Mouse (Mus musculus): ENCODE measurements at regions not wholly inside any gene's neighbourhood (a gene's known extent, or its start where the extent isn't known, plus 50 kb on each side); places are given as distances from the start of the nearest gene placed in this dataset.

DNA sequence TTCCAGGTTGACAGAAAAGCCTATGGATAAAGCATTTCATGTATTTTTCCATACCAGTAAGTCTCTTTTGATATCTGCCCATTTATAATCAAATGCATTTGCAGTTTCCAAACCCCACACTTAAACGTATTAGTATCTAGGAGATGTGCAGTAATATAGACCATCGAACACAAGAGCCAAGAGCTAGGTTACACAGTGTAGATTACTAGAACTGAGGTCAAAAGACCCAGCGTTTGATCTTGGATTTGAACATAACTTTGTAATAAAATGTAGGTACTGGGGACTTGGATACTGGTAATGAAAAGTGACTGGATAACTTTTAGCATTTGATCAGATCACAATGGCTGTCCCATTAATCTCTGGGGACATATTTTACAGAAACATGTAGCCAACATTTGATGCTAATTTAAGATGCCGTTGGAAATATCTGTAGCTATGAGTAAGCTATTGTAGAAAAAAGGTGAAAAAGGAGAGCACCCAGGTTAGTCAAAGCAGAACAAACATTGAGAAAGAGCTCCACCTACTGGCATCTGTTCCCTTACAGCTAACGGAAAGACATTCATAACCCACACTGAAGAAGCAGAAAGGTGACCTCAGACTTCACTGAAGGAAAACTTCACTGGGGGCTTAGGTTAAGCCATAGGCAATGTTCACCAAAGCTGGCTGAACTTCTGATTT, 296.5 kb downstream of the Rps29 start:
- no peaks in the 10 kb centered on the region for H3K27me3 ChIP-seq (replicated peaks)
- no peak for ATAC-seq
- H3K9me3 ChIP-seq, result no peaks in the 10 kb centered on the region
- no peak overlapping the region for H3K4me3 ChIP-seq (replicated peaks)
- H3K9ac ChIP-seq, result no peak overlapping the region
- H3K36me3 ChIP-seq, result no peaks in the 10 kb centered on the region
- WGBS, result 47% methylated on average over 5 of the region's 5 CpGs
- H3K27ac ChIP-seq, result no peak overlapping the region
- H3K4me1 ChIP-seq (replicated peaks), result no peaks in the 10 kb centered on the region
- no peak overlapping the region for H3K4me2 ChIP-seq (replicated peaks)

DNA sequence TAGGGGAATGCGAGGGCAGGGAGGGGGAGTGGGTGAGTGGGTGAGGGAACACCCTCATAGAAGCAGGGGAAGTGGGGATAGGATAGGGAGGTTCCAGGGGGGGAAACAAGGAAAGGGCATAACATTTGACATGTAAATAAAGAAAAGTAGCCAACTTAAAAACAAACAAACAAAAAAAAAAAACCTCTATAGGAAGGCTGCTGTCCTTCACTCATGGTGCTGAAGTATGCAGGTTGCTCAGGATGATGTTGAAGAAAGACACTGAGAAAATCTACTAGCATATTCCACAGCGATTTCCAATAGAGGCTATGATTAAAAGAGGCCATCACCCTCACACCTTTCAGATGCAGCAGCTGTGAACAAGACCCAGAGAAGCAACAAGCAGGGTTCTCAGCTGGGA, 298.7 kb downstream of the Rps29 start:
- ATAC-seq, result no peak
- 76% methylated on average over 2 of the region's 2 CpGs for WGBS
- H3K9me3 ChIP-seq, result no peaks in the 10 kb centered on the region
- no peak overlapping the region for H3K4me3 ChIP-seq (replicated peaks)
- no peaks in the 10 kb centered on the region for H3K36me3 ChIP-seq
- H3K9ac ChIP-seq, result no peak overlapping the region
- H3K27me3 ChIP-seq (replicated peaks), result no peaks in the 10 kb centered on the region
- no peak overlapping the region for H3K4me2 ChIP-seq (replicated peaks)
- no peak overlapping the region for H3K27ac ChIP-seq
- no peaks in the 10 kb centered on the region for H3K4me1 ChIP-seq (replicated peaks)

DNA sequence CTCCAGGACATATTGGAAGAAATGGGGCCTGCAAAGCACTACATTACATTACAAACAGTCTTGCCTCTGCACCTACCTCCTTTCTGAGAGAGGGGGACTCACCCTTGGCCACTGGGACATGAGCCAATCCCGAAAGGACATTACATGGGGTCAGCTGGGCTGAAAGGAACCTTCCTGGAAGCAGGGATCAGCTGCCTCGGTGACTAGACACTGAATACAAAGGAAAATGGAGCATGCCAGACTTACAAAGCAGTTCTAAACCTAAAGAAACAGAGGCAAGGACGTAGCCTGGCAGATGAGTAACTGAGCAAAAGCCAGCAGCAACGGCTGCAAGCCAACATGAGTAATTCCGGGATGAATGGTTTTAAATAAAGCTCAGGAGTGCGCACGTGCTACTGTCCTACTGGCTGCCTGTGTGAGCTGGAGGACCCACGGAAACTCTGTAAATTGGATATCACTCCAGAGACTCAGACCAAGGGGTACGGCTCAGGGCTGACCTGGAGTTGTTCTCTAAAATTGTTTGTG, 309.3 kb downstream of the Rps29 start:
- Histone ChIP-seq H3K9ac (no peak overlapping the region), H3K9me3 (no peaks in the 10 kb centered on the region), H3K4me1 (replicated peaks) (no peaks in the 10 kb centered on the region), H3K27ac (no peak overlapping the region), H3K4me3 (replicated peaks) (no peak overlapping the region), H3K27me3 (replicated peaks) (no peaks in the 10 kb centered on the region), H3K36me3 (no peaks in the 10 kb centered on the region), H3K4me2 (replicated peaks) (no peak overlapping the region)
- 80% methylated on average over 9 of the region's 9 CpGs for WGBS
- no peak for ATAC-seq

DNA sequence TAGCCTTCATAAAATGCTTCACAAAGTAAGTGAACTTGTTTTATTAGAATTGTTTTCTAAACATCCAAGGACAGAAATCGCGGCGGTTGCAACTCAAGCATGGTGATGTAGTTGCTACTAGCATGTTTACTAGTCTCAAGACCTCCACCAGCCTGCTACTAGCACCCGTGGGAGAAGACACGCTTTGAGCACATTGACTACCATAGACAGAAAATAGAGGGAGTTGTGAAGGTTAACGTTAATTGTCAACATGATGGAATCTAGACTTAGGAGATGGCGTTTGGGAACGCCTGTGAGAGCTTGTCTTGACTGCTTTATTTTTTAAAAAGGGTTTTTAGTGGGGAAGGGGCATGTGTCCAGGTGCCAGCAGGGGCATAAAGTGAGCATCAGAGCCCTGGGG, 318.2 kb downstream of the Rps29 start:
- WGBS, result 95% methylated on average over 8 of the region's 8 CpGs
- Histone ChIP-seq H3K27ac (no peak overlapping the region), H3K9me3 (no peaks in the 10 kb centered on the region)

DNA sequence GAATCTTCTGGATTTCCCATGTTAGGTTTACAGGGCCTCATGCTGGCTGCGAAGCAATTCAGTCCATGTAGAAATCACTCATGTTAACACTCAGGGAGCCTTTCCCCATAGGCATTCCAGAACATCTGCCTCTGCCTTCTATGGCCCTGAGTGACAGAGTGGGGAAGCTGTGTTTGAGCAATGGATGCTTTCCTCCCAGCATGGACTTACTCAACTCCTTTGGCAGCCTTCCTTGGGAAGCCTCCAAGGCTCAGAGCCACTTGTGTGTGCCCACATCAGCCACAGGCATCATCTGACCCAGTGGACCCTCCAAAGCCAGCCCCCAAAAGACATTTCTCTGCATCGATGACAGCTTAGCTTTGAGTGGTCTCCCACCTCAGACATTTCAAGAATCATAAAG, 318.8 kb downstream of the Rps29 start:
- no peak for ATAC-seq
- no peak overlapping the region for H3K4me2 ChIP-seq (replicated peaks)
- H3K9ac ChIP-seq, result no peak overlapping the region
- H3K9me3 ChIP-seq, result no peaks in the 10 kb centered on the region
- H3K27me3 ChIP-seq (replicated peaks), result no peaks in the 10 kb centered on the region
- H3K4me1 ChIP-seq (replicated peaks), result no peaks in the 10 kb centered on the region
- 81% methylated on average over 2 of the region's 2 CpGs for WGBS
- no peaks in the 10 kb centered on the region for H3K36me3 ChIP-seq
- H3K27ac ChIP-seq, result no peak overlapping the region
- no peak overlapping the region for H3K4me3 ChIP-seq (replicated peaks)

More for the DNA sequence above, 318.2 kb downstream of the Rps29 start:
- no peak overlapping the region for H3K9ac ChIP-seq
- H3K4me2 ChIP-seq (replicated peaks), result no peak overlapping the region
- no peaks in the 10 kb centered on the region for H3K36me3 ChIP-seq
- no peak overlapping the region for H3K4me3 ChIP-seq (replicated peaks)
- no peaks in the 10 kb centered on the region for H3K4me1 ChIP-seq (replicated peaks)
- no peaks in the 10 kb centered on the region for H3K27me3 ChIP-seq (replicated peaks)
- ATAC-seq, result no peak

GRCm38 (mm10) chr12:68836023-68836422, 323.0 kb downstream of the Rps29 start:
- no peak overlapping the region for H3K4me3 ChIP-seq (replicated peaks)
- H3K36me3 ChIP-seq, result no peaks in the 10 kb centered on the region
- H3K4me2 ChIP-seq (replicated peaks), result no peak overlapping the region
- H3K4me1 ChIP-seq (replicated peaks), result no peaks in the 10 kb centered on the region
- 78% methylated on average over 3 of the region's 3 CpGs for WGBS
- H3K9me3 ChIP-seq, result no peaks in the 10 kb centered on the region
- H3K9ac ChIP-seq, result no peak overlapping the region
- ATAC-seq, result no peak
- H3K27ac ChIP-seq, result no peak overlapping the region
- no peaks in the 10 kb centered on the region for H3K27me3 ChIP-seq (replicated peaks)

DNA sequence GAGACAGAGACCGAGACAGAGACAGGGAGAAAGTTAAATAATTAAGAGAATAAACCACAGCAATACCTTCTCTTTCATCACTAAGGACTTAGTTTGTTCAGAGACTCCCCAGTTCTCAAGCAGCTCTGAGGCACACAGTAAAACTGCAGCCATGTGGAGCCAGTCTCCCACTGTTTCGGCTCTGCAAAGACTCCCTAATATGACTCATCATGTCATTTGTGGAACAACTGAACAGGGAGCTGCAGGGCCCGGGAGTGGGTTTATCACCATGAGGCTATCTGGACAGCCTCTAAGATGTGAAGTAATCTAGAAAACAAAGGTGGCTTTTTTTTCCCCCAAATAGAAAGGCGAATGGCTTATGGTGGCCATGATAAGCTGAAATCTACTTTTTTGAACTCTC, 325.1 kb downstream of the Rps29 start:
- ATAC-seq, result no peak; the same call in 1 of the 2 replicates
- Histone ChIP-seq H3K4me1 (replicated peaks) (no peaks in the 10 kb centered on the region), H3K27ac (no peak overlapping the region), H3K36me3 (no peaks in the 10 kb centered on the region), H3K27me3 (replicated peaks) (no peaks in the 10 kb centered on the region), H3K4me2 (replicated peaks) (no peak overlapping the region), H3K9me3 (no peaks in the 10 kb centered on the region), H3K4me3 (replicated peaks) (no peak overlapping the region), H3K9ac (no peak overlapping the region)
- 53% methylated on average over 4 of the region's 4 CpGs for WGBS

GRCm38 (mm10) chr12:68829404-68829803, 329.6 kb downstream of the Rps29 start:
- no peak overlapping the region for H3K27ac ChIP-seq
- no peak overlapping the region for H3K9ac ChIP-seq
- H3K9me3 ChIP-seq, result no peaks in the 10 kb centered on the region
- no peak for ATAC-seq
- no peaks in the 10 kb centered on the region for H3K27me3 ChIP-seq (replicated peaks)
- H3K4me2 ChIP-seq (replicated peaks), result no peak overlapping the region
- WGBS, result 73% methylated on average over 3 of the region's 3 CpGs
- no peaks in the 10 kb centered on the region for H3K36me3 ChIP-seq
- H3K4me3 ChIP-seq (replicated peaks), result no peak overlapping the region
- no peaks in the 10 kb centered on the region for H3K4me1 ChIP-seq (replicated peaks)

GRCm38 (mm10) chr12:68827549-68828249, 331.3 kb downstream of the Rps29 start:
- Histone ChIP-seq H3K27me3 (replicated peaks) (no peaks in the 10 kb centered on the region), H3K9ac (no peak overlapping the region), H3K27ac (no peak overlapping the region), H3K4me1 (replicated peaks) (no peaks in the 10 kb centered on the region), H3K9me3 (no peaks in the 10 kb centered on the region), H3K4me3 (replicated peaks) (no peak overlapping the region), H3K36me3 (no peaks in the 10 kb centered on the region), H3K4me2 (replicated peaks) (no peak overlapping the region)
- 76% methylated on average over 9 of the region's 9 CpGs for WGBS
- no peak for ATAC-seq

DNA sequence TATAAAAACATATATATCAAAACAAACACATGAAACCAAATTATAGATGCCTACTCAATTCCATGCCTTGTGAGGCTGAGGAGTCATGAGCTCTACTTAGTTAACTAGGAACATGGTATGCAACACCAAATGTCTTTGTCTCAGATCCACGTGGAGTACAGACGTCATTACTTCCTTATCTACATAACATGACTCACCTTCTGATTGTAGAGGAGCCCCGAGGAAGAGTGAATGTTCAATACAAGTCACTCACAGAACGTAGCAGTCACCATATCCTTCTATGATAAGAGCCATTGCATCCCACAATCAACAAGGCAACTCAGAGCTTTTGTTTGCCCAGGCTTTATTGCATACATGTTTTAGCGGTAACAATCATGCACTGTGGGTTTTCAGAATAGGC, 364.6 kb downstream of the Rps29 start:
- H3K9me3 ChIP-seq, result no peaks in the 10 kb centered on the region
- no peaks in the 10 kb centered on the region for H3K36me3 ChIP-seq
- H3K27ac ChIP-seq, result no peak overlapping the region
- ATAC-seq, result peak; percentile 81
- no peaks in the 10 kb centered on the region for H3K27me3 ChIP-seq (replicated peaks)
- H3K4me1 ChIP-seq (replicated peaks), result no peaks in the 10 kb centered on the region
- no peak overlapping the region for H3K4me3 ChIP-seq (replicated peaks)
- H3K9ac ChIP-seq, result no peak overlapping the region
- no peak overlapping the region for H3K4me2 ChIP-seq (replicated peaks)
- WGBS, result 58% methylated on average over 5 of the region's 5 CpGs

- no peak for ATAC-seq
- Histone ChIP-seq H3K4me1 (replicated peaks) (no peaks in the 10 kb centered on the region), H3K27ac (no peak overlapping the region), H3K9ac (no peak overlapping the region), H3K9me3 (no peaks in the 10 kb centered on the region), H3K36me3 (no peaks in the 10 kb centered on the region), H3K4me2 (replicated peaks) (no peak overlapping the region), H3K27me3 (replicated peaks) (no peaks in the 10 kb centered on the region), H3K4me3 (replicated peaks) (no peak overlapping the region)
- WGBS, result 93% methylated on average over 4 of the region's 4 CpGs
Observed at GRCm38 (mm10) chr12:68783636-68784035, 375.4 kb downstream of the Rps29 start.

DNA sequence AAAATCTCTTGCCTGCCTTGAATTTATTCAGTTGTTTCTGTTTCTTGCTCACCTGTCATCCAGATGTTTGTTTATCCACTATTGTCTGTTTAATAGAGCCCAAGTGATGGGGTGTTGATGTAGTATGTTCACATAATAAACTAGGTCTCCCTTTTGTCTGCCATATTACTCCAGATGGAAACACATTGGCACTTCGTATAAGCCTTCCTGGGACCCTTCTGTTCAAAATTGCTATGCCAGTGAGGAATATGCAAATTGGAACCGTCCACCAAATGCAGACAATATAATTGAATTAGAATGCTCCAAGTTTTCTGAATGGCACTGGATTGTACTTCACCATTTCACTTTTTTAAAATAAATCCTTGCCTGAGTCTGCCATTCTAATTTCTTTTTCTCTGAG, 383.5 kb downstream of the Rps29 start:
- no peaks in the 10 kb centered on the region for H3K9me3 ChIP-seq
- no peak for ATAC-seq
- no peak overlapping the region for H3K9ac ChIP-seq
- no peaks in the 10 kb centered on the region for H3K36me3 ChIP-seq
- H3K4me1 ChIP-seq (replicated peaks), result no peaks in the 10 kb centered on the region
- WGBS, result 88% methylated on average over 2 of the region's 2 CpGs
- H3K27ac ChIP-seq, result no peak overlapping the region
- no peaks in the 10 kb centered on the region for H3K27me3 ChIP-seq (replicated peaks)
- H3K4me2 ChIP-seq (replicated peaks), result no peak overlapping the region
- no peak overlapping the region for H3K4me3 ChIP-seq (replicated peaks)

- Histone ChIP-seq H3K27ac (no peak overlapping the region), H3K36me3 (no peaks in the 10 kb centered on the region), H3K27me3 (replicated peaks) (no peaks in the 10 kb centered on the region), H3K4me2 (replicated peaks) (no peak overlapping the region), H3K4me1 (replicated peaks) (no peaks in the 10 kb centered on the region), H3K9ac (no peak overlapping the region), H3K9me3 (no peaks in the 10 kb centered on the region), H3K4me3 (replicated peaks) (no peak overlapping the region)
- no peak for ATAC-seq
- WGBS, result 87% methylated on average over 8 of the region's 8 CpGs
Observed at GRCm38 (mm10) chr12:68774800-68775199, 384.2 kb downstream of the Rps29 start.
